Mouse (Mus musculus) skeletal muscle tissue, adult 2 months (tissue): ENCODE measurements around the gene Zfp36l2.

Source experiments
- DNase-seq: peaks from one replicate; pipeline ENCODE4 v3.0.0-alpha.2; 2012; ENCODE audit warnings: low read depth, low spot score

Gene Zfp36l2

DNA sequence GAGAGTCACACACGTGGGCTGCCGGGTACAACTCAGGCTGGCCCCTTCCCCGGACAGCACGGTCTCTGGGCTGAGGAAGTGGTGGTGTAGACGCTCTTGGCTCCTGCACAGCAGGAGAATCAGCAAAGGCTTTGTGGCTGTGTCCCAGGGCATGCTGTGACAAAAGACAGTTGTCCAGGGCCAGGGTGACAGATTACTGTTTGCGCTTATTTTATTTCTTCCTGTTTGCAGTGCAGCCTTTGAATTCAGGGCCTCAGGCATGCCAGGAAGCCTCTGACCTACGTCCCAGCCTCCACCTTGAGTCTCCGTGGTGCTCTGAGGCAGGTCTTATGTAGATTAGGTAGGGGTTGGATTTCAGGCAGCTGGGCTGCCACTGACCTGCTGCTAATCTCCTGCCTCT, 10.3 kb downstream of the Zfp36l2 start:
- DNase-seq: no peak

- no peak for DNase-seq
These were observed 11.3 kb downstream of the Zfp36l2 start for GRCm38 (mm10) chr17:84176446-84176845.

- no peak for DNase-seq
These were observed 12.6 kb downstream of the Zfp36l2 start for GRCm38 (mm10) chr17:84175196-84175595.

GRCm38 (mm10) chr17:84167377-84167776, 20.4 kb downstream of the Zfp36l2 start:
- no peak for DNase-seq

DNA sequence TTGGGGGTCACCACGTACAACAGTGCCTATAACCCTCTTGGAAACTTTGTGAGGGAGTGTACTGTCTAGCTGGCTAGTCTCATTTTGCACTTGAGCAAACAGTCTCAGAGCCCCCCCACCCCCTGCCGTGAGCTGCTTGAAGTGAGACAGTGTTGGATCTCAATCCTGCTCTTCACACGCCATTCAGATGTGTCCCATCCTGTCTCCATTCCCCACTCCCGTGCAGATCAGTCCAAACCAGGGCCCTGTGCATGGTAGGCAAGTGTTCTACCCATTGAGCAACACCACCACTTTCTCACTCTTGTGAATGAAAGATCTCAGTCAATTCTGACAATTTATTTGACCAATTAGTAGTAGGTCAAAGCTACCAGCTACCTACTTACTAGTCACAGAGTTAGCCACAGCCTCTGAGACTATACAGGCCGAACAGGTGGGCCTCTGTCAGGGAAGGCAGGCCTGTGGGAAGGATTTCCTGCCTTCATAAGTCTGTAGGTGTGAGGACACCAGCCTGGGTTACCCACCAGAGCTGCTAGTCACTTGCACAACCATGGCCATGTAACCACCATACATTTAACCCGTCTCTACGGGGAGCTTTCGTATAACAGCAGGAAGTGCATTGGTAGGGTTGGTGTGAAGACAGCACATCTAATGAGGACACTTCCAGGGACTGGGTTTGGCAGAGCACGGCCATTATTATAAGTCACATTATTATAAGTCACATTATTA, 21.4 kb downstream of the Zfp36l2 start:
- DNase-seq: no peak

DNA sequence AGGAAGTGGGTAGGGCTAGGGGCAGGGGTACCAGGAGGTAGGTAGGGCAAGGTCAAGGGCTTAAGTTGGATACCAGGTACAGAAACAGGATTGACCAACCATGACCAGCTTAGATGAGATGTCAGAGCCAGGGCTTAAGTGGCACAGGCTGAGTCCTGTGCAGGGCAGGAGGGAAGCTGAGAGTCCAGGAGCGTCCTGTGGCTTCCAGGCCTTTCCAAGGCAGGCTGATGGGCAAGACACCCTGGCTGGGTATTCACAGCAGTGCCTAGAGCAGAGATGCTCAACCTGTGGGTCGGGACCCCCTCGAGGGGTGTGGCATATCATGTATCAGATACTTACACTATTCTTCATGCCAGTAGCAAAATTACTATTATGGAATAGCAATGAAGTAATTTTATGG, 22.0 kb downstream of the Zfp36l2 start:
- no peak for DNase-seq

GRCm38 (mm10) chr17:84164146-84164545, 23.6 kb downstream of the Zfp36l2 start:
- no peak for DNase-seq

GRCm38 (mm10) chr17:84163066-84163785, 24.5 kb downstream of the Zfp36l2 start:
- no peak for DNase-seq

GRCm38 (mm10) chr17:84162211-84162760, 25.5 kb downstream of the Zfp36l2 start:
- DNase-seq: no peak

GRCm38 (mm10) chr17:84161231-84161854, 26.4 kb downstream of the Zfp36l2 start:
- DNase-seq: no peak

DNA sequence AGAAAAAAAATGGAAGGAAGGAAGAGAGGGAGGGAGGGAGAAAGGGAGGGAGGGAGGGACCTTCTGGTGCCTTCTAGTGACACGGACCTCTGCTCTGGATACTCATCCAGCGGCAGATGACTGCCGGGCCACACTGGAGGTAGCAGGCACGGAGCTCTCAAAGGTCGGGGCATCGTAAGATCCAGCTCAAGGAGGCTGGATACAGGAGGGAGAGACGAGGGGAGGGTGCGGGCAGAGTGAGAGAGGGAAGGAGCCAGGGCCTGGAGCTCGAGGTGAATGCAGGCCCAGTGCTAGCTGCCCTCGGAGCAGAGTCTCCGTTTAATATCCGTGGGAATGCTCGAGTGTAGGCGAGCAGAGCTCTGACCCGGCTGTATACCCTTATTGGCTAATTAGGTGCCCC, 28.9 kb downstream of the Zfp36l2 start:
- DNase-seq: no peak

DNA sequence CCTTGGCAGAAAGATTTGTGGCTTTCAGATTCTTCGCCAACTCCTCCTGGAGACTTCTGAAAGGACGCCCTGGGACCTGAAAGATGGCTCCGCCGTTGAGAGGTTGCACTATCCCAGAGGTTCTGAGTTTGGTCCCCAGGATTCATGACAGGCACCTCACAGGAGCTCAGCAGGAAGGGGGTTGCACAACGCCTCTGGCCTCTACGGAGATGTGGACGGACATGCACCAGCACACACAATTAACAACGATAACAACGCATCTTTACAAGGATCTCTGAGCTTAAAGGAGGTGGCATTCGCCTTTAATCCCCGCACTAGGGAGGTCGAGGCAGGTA, 29.3 kb downstream of the Zfp36l2 start:
- DNase-seq: no peak

DNA sequence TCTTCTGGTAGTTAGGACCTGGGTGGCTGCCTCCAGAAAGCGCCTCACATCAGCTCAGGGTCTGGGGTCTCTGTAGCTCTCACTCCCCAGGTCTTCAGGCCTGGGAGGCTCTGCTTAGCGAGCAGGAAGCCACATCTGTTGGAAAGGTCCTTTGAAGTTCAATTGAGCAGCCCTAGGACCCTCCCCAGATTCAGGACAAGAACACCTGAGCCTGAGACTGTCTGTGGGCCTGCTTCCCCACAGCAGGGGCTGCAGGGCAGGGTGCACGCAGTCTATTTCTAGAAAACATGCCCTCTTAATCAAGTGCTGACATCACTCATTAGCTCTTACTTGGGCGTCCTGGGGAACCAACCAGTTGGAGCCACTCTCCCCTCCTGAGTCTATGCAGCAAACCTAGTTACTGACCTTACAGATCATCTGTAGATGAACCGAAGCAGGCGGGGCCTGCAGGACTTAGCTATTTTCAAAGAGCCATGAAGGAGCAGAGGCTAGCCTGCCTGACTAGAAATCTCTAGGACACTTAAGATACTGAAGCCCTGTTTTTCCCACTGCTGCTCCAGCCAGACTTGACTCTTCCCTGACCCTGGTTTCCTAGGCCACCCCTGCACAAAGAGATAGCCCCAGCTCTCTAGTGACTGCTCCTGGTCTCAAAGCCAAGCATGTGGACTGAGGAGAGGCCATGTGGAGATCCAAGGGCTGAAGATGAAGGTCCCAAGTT, 29.8 kb downstream of the Zfp36l2 start:
- DNase-seq: no peak

- no peak for DNase-seq
These were observed 30.7 kb downstream of the Zfp36l2 start for GRCm38 (mm10) chr17:84156748-84157742.

DNA sequence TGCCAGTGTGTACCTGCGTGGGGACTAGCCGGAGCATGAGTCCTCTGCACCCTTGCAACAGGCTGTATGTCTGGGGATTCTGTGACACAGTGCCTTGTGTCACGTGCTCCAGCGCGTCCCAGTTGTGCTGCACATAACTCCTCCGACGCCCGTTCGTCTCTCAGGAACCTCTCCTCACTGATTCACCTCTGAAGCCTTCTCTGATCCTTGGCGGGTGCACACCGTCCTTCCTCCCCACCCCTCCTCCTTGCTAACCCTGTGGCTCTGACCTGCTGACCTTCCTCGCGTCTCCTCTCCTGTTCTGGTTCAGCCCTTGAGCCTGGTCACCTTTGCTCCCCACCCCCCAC, 31.5 kb downstream of the Zfp36l2 start:
- DNase-seq: no peak

DNA sequence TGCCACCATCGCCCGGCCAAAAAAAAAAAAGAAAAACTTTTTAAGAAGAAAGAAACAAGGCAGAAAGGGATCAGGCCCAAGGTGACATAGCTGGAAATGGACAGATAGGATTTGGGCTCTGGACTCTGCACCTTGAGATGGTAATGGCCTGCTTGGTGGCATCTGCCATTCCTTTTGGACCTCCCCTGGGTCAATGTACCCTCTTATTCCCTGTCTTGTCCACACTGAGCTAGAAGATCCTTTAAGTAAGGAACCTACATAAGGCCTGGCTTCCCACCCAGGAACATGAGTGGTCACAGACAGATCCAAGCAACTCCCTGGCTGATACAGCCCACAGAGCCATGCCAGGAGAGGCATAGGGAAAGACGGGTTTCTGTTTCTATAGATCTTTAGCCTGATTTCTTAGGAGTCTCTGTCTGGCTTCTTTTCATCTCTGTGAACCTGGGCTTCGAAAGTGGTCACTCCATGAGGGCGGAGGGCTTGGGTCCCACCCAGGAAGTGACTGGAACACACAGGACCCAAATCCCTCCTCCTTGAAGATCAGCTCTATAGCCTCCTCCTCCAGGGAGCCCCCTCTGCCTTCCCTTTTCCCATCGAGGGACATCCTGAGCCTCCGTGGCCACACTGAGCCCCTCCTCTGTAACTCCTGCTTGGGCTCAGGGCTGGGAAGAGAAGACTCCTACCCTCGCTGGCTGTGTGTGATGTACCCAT, 32.1 kb downstream of the Zfp36l2 start:
- DNase-seq: no peak

- no peak for DNase-seq
These were observed 32.8 kb downstream of the Zfp36l2 start for GRCm38 (mm10) chr17:84155029-84155338.

- DNase-seq: no peak
These were observed 33.3 kb downstream of the Zfp36l2 start for GRCm38 (mm10) chr17:84154302-84155028.

GRCm38 (mm10) chr17:84152976-84153786, 34.6 kb downstream of the Zfp36l2 start:
- DNase-seq: no peak
